Mouse (Mus musculus) liver, adult 2 months (tissue): ENCODE results near the gene Slc35f5. TPM values are rescaled to one million over a fixed set of nuclear protein-coding genes. Genes with fewer than 3 reads are reported as not detected.
A peak's percentile ranks its signal among the peaks of the same experiment; 100 is the strongest.

Source experiments
- DNase-seq: peaks from one replicate; pipeline ENCODE4 v3.0.0-alpha.2; 2011; ENCODE audit warnings: low read depth, low spot score; ENCODE audit errors: extremely low read depth
- H3K27ac ChIP-seq: fragments of 200-500 bp; replicated peaks from 2 replicates; pipeline ENCODE4 v1.5.1; 2012; ENCODE audit warnings: low read depth, mild to moderate bottlenecking, control low read depth, inconsistent platforms, low read length; ENCODE audit not compliant: insufficient read depth
- H3K27me3 ChIP-seq: fragments of 200-500 bp; 2 replicates; pipeline ENCODE4 v1.6.1; 2012; ENCODE audit warnings: mild to moderate bottlenecking, moderate library complexity, low read length, inconsistent platforms; ENCODE audit not compliant: control insufficient read depth, insufficient read depth
- H3K36me3 ChIP-seq: fragments of 200-500 bp; 2 replicates; pipeline ENCODE4 v1.6.1; 2012; ENCODE audit warnings: low read length, inconsistent platforms; ENCODE audit not compliant: control insufficient read depth, insufficient read depth
- H3K4me1 ChIP-seq: fragments of 200-500 bp; 2 replicates; pipeline ENCODE4 v1.6.1; 2011; ENCODE audit warnings: low read length; ENCODE audit not compliant: control insufficient read depth, insufficient read depth
- H3K4me3 ChIP-seq: fragments of 200-500 bp; 2 replicates; pipeline ENCODE4 v1.5.1; 2011; ENCODE audit warnings: low read depth, mild to moderate bottlenecking, control low read depth, low read length, moderate library complexity; ENCODE audit not compliant: insufficient read depth
- H3K79me2 ChIP-seq: fragments of 200-500 bp; 2 replicates; pipeline ENCODE4 v1.6.1; 2012; ENCODE audit warnings: inconsistent platforms, mild to moderate bottlenecking, low read length, moderate library complexity; ENCODE audit not compliant: control insufficient read depth, insufficient read depth
- H3K9ac ChIP-seq: fragments of 200-500 bp; 2 replicates; pipeline ENCODE4 v1.6.1; 2012; ENCODE audit warnings: low read depth, mild to moderate bottlenecking, control low read depth, inconsistent platforms, low read length
- CTCF ChIP-seq: fragments of 200-500 bp; IDR thresholded peaks from 2 replicates; pipeline ENCODE4 v1.5.1; 2011; ENCODE audit warnings: low read depth, low read length, control low read depth
- POLR2A ChIP-seq: fragments of 200-500 bp; IDR thresholded peaks from 2 replicates; pipeline ENCODE4 v1.6.1; 2011; ENCODE audit warnings: low read length, control low read depth; ENCODE audit not compliant: insufficient read depth; ENCODE audit errors: extremely low read depth
- WGBS: fragments of 180-500 bp; shearing (Covaris S2); methylation state at CpG from one replicate; pipeline ENCODE4 v1.1.7; 2018; 5-methylcytosine and 5-hydroxymethylcytosine counted together
- polyA plus RNA-seq: library from polyadenylated mRNA; depleted of rRNA; stranded (reverse); fragments of >200 nt; gene quantifications from 2 replicates; pipeline ENCODE4 v1.2.3, GENCODE M21; 2012
- total RNA-seq: library from RNA; depleted of rRNA; stranded (reverse); fragments of >200 nt; gene quantifications from 2 replicates; pipeline ENCODE4 v1.2.3, GENCODE M21; 2014

Gene Slc35f5
- total and polyA plus RNA-seq, 2 experiments = 21.5 to 37.2 TPM

- Histone ChIP-seq H3K36me3 (no peaks in the 10 kb centered on the region), H3K4me1 (no peaks in the 10 kb centered on the region), H3K4me3 (no peak overlapping the region), H3K27ac (no peak overlapping the region), H3K9ac (no peak overlapping the region), H3K79me2 (no peaks in the 10 kb centered on the region), H3K27me3 (no peaks in the 10 kb centered on the region)
- DNase-seq = peak; percentile 52
- WGBS = 74% methylated on average over 7 of the region's 7 CpGs
- TF ChIP-seq POLR2A = no peak
- TF ChIP-seq CTCF = no peak
Measured at GRCm38 (mm10) chr1:125542008-125542999, 18.1 kb upstream of the Slc35f5 start.

GRCm38 (mm10) chr1:125549872-125550271 is 10.5 kb upstream of the Slc35f5 start:
- WGBS = 47% methylated on average over 1 of the region's 1 CpGs

GRCm38 (mm10) chr1:125550359-125550758 is 10.0 kb upstream of the Slc35f5 start:
- TF ChIP-seq CTCF (no peak), POLR2A (no peak)
- H3K27ac ChIP-seq = no peak overlapping the region
- peak; percentile 39 for DNase-seq
- no peaks in the 10 kb centered on the region for H3K79me2 ChIP-seq
- H3K9ac ChIP-seq = no peak overlapping the region
- no peaks in the 10 kb centered on the region for H3K36me3 ChIP-seq
- no peak overlapping the region for H3K4me3 ChIP-seq
- H3K27me3 ChIP-seq = no peaks in the 10 kb centered on the region
- 12% methylated on average over 1 of the region's 1 CpGs for WGBS
- no peaks in the 10 kb centered on the region; the same call in 1 of the 2 replicates for H3K4me1 ChIP-seq

More at GRCm38 (mm10) chr1:125549872-125550271, 10.5 kb upstream of the Slc35f5 start:
- DNase-seq = no peak
- Histone ChIP-seq H3K9ac (no peak overlapping the region), H3K27me3 (no peaks in the 10 kb centered on the region), H3K4me3 (no peak overlapping the region), H3K79me2 (no peaks in the 10 kb centered on the region), H3K27ac (no peak overlapping the region), H3K36me3 (no peaks in the 10 kb centered on the region), H3K4me1 (no peaks in the 10 kb centered on the region; the same call in 1 of the 2 replicates)
- TF ChIP-seq POLR2A (no peak), CTCF (no peak)

- TF ChIP-seq POLR2A (no peak), CTCF (no peak)
- H3K27ac ChIP-seq = no peak overlapping the region
- H3K9ac ChIP-seq = no peak overlapping the region
- no peaks in the 10 kb centered on the region for H3K27me3 ChIP-seq
- H3K36me3 ChIP-seq = no peaks in the 10 kb centered on the region
- 27% methylated on average over 2 of the region's 2 CpGs for WGBS
- no peaks in the 10 kb centered on the region for H3K79me2 ChIP-seq
- peak; percentile 76 for DNase-seq
- no peaks in the 10 kb centered on the region; the same call in 1 of the 2 replicates for H3K4me1 ChIP-seq
- no peak overlapping the region for H3K4me3 ChIP-seq
Measured at GRCm38 (mm10) chr1:125551564-125551963, 8.8 kb upstream of the Slc35f5 start.

- Histone ChIP-seq H3K27ac (no peak overlapping the region), H3K36me3 (0 out of 2 replicates have a peak, but pooled peaks cover 1% of the 10 kb centered on the region), H3K79me2 (no peaks in the 10 kb centered on the region; the same call in 1 of the 2 replicates), H3K4me3 (no peak overlapping the region), H3K9ac (no peak overlapping the region), H3K27me3 (no peaks in the 10 kb centered on the region), H3K4me1 (peaks cover 2% of the 10 kb centered on the region)
- no peak for DNase-seq
- WGBS = 70% methylated on average over 3 of the region's 3 CpGs
- TF ChIP-seq POLR2A (no peak), CTCF (no peak)
Measured at GRCm38 (mm10) chr1:125559261-125559660, 1.1 kb upstream of the Slc35f5 start.

- Histone ChIP-seq H3K27ac (peak overlapping the region; percentile 87), H3K4me1 (peaks cover 2% of the 10 kb centered on the region), H3K79me2 (no peaks in the 10 kb centered on the region; the same call in 1 of the 2 replicates), H3K4me3 (peak overlapping the region; percentile 72), H3K9ac (peak overlapping the region; percentile 82), H3K36me3 (peaks cover 2% of the 10 kb centered on the region; the same call in 1 of the 2 replicates), H3K27me3 (no peaks in the 10 kb centered on the region)
- TF ChIP-seq POLR2A = no peak
- no peak for TF ChIP-seq CTCF
- DNase-seq = no peak
- WGBS = 12% methylated on average over 2 of the region's 2 CpGs
Measured at GRCm38 (mm10) chr1:125559721-125560120, 674 bp upstream of the Slc35f5 start.
